Mouse (Mus musculus): Measurements from ENCODE around the gene Tmem54. TPM values are rescaled to one million over a fixed set of nuclear protein-coding genes. Genes with fewer than 3 reads are reported as not detected.

Tmem54 gene
- polyA plus RNA-seq, 1 experiment from 2014 or later, result not detected

DNA sequence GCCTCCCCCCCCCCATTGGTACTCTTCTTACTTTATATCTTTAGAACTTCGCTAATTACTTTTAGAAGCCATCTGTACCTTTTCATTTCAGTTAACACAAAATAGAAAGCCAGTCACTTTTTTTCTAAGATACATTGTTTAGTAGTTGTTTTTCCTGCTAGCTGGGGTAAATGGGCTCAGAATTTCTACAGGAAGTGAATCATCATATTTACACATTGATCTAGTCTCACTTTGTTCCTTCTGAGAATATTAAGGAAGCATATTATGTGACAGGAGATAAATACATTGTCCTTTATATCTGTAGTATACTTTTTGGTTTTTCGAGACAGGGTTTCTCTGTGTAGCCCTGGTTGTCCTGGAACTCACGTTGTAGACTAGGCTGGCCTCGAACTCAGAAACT lies 36.5 kb upstream of the Tmem54 start:
- no peak for ATAC-seq (ENCODE audit: low FRiP score)
- H3K27ac ChIP-seq (replicated peaks), result no peak overlapping the region
- no peak overlapping the region for H3K4me3 ChIP-seq (replicated peaks)
- no peaks in the 10 kb centered on the region for H3K9me3 ChIP-seq (replicated peaks)
- no peak overlapping the region for H3K9ac ChIP-seq (replicated peaks)
- H3K4me2 ChIP-seq, result no peak overlapping the region
- WGBS, result 96% methylated on average over 4 of the region's 4 CpGs
- H3K36me3 ChIP-seq, result peaks cover 7% of the 10 kb centered on the region
- H3K4me1 ChIP-seq, result 0 out of 2 replicates have a peak, but pooled peaks cover 4% of the 10 kb centered on the region
- no peaks in the 10 kb centered on the region for H3K27me3 ChIP-seq (replicated peaks)

DNA sequence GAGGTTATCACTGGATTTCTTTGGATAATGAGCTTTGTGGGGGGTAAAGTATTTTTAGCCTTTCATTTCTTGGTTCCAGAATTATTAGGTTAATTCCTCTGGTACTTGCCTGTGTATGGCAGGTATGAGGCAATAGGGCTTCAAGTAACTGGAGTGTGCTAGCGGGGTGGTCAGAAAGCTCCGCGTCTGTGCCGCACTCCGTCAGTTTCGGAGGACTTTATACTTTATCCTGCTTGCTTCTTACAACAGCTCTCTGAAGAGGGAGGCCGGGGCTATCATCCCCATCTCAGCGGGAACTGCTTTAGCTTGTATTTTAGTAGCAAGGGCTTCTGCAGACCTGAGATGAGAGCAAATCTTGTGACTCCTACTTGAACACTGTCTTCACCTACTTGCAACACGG lies 26.2 kb upstream of the Tmem54 start:
- Histone ChIP-seq H3K4me3 (replicated peaks) (no peak overlapping the region), H3K9me3 (replicated peaks) (no peaks in the 10 kb centered on the region)
- no peak for ATAC-seq (ENCODE audit: low FRiP score)

GRCm38 (mm10) chr4:129081041-129081440 lies 24.3 kb upstream of the Tmem54 start:
- 0 out of 2 replicates have a peak overlapping the region, but pooled peaks have one; percentile 24 for H3K27ac ChIP-seq (replicated peaks)
- H3K9ac ChIP-seq (replicated peaks), result no peak overlapping the region
- no peak overlapping the region for H3K4me3 ChIP-seq (replicated peaks)
- ATAC-seq (ENCODE audit: low FRiP score), result no peak
- no peaks in the 10 kb centered on the region for H3K27me3 ChIP-seq (replicated peaks)
- peaks cover 75% of the 10 kb centered on the region for H3K36me3 ChIP-seq
- no peak overlapping the region for H3K4me2 ChIP-seq
- peaks cover 10% of the 10 kb centered on the region for H3K4me1 ChIP-seq
- WGBS, result 88% methylated on average over 7 of the region's 7 CpGs
- H3K9me3 ChIP-seq (replicated peaks), result no peaks in the 10 kb centered on the region

More for the DNA sequence above, 26.2 kb upstream of the Tmem54 start:
- no peaks in the 10 kb centered on the region for H3K27me3 ChIP-seq (replicated peaks)
- peaks cover 10% of the 10 kb centered on the region for H3K4me1 ChIP-seq
- WGBS, result 98% methylated on average over 9 of the region's 9 CpGs
- H3K36me3 ChIP-seq, result peaks cover 79% of the 10 kb centered on the region
- H3K4me2 ChIP-seq, result no peak overlapping the region
- no peak overlapping the region for H3K9ac ChIP-seq (replicated peaks)
- H3K27ac ChIP-seq (replicated peaks), result no peak overlapping the region

DNA sequence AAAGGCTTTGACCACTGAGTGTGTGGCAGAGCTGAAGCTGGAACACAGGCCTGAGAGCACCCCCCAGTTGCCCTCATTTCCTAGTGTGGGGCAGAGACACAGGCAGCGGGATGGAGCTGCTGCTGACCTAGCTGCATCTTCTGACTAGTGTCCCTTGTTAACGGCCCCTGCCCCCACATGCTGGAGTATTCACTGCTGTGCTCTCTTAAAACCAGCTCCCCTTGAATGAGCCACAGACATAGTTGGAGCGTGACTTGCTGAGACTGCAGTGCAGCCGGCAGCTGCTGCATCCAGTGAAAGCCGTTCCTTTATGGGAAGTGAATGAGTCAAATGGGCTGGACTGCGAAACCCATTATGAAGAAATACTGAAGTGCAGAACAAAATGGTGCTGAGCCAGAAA lies 23.8 kb upstream of the Tmem54 start:
- peaks cover 10% of the 10 kb centered on the region for H3K4me1 ChIP-seq
- peak overlapping the region; percentile 24; the same call in 1 of the 2 replicates for H3K27ac ChIP-seq (replicated peaks)
- H3K27me3 ChIP-seq (replicated peaks), result no peaks in the 10 kb centered on the region
- 45% methylated on average over 6 of the region's 6 CpGs for WGBS
- H3K9ac ChIP-seq (replicated peaks), result no peak overlapping the region
- H3K4me3 ChIP-seq (replicated peaks), result no peak overlapping the region
- ATAC-seq (ENCODE audit: low FRiP score), result peak; percentile 47; the same call in 1 of the 2 replicates
- peaks cover 71% of the 10 kb centered on the region for H3K36me3 ChIP-seq
- H3K9me3 ChIP-seq (replicated peaks), result no peaks in the 10 kb centered on the region
- no peak overlapping the region for H3K4me2 ChIP-seq

GRCm38 (mm10) chr4:129081939-129082338 lies 23.4 kb upstream of the Tmem54 start:
- ATAC-seq (ENCODE audit: low FRiP score), result no peak; the same call in 1 of the 2 replicates
- Histone ChIP-seq H3K27ac (replicated peaks) (peak overlapping the region; percentile 62; the same call in 1 of the 2 replicates), H3K4me1 (peaks cover 10% of the 10 kb centered on the region), H3K4me2 (no peak overlapping the region), H3K9me3 (replicated peaks) (no peaks in the 10 kb centered on the region), H3K9ac (replicated peaks) (no peak overlapping the region), H3K36me3 (peaks cover 66% of the 10 kb centered on the region), H3K27me3 (replicated peaks) (no peaks in the 10 kb centered on the region), H3K4me3 (replicated peaks) (no peak overlapping the region)
- 81% methylated on average over 3 of the region's 3 CpGs for WGBS

DNA sequence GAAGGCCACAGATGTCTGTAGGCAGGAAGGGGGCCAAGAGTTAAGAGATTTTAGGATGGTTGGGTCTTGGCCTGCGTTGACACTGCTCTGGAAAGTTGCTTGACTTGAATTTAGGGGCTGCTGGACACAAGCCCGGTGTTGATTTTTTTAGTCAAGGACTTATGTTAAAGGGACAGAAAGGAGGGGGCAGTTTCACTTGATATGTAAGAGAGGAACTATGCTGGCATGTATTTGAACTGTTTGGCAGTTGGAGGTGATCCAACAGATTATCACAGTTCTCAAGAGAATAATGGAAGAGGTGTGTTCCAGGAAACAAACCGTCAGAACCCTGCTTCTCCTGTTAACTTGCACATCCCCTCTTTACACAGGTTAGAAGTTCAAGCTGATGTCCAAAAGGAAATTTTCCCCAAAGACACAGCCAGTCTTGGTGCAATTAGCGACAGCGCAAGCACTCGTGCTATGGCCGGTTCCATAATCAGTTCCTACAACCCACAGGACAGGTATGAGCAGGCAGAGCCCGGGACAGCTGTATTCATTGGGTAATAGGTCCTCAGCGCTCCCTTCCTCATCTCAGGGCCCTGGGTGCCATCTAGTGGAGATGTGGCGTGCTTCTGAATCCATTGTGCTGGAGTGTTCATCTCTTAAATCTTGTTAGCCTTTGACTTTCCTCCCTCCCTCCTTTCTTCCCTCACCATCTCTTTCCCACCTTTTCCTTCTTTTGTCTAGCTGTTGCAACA lies 22.8 kb upstream of the Tmem54 start:
- peaks cover 10% of the 10 kb centered on the region for H3K4me1 ChIP-seq
- no peaks in the 10 kb centered on the region for H3K27me3 ChIP-seq (replicated peaks)
- H3K4me2 ChIP-seq, result no peak overlapping the region
- peaks cover 61% of the 10 kb centered on the region for H3K36me3 ChIP-seq
- peak; percentile 77 for ATAC-seq (ENCODE audit: low FRiP score)
- H3K4me3 ChIP-seq (replicated peaks), result no peak overlapping the region
- H3K9me3 ChIP-seq (replicated peaks), result no peaks in the 10 kb centered on the region
- H3K9ac ChIP-seq (replicated peaks), result no peak overlapping the region
- no peak overlapping the region for H3K27ac ChIP-seq (replicated peaks)
- WGBS, result 43% methylated on average over 10 of the region's 10 CpGs

DNA sequence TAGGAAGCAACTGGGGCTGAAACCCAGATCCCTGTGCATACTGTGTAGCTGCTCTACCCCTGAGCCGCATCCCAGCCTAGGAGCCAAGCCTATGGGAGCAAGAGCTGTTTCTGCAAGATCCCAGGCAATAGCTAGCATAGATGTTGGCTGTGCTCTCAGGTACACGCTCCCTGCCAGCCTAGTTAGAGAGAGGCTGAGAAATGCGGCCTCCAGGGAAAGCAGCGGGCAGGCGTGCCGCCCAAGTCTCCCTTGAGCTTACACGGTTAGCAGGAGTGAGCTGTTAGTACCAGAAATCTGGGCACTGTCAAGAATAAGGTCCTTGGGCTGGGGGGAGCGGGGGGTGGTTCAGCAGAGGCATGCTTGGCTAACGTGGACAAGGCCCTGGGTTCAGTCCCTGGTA lies 20.5 kb upstream of the Tmem54 start:
- WGBS, result 86% methylated on average over 9 of the region's 9 CpGs
- H3K9ac ChIP-seq (replicated peaks), result no peak overlapping the region
- no peak for ATAC-seq (ENCODE audit: low FRiP score)
- no peak overlapping the region for H3K4me2 ChIP-seq
- no peak overlapping the region for H3K27ac ChIP-seq (replicated peaks)
- no peaks in the 10 kb centered on the region for H3K9me3 ChIP-seq (replicated peaks)
- H3K4me1 ChIP-seq, result peaks cover 10% of the 10 kb centered on the region
- H3K36me3 ChIP-seq, result peaks cover 39% of the 10 kb centered on the region
- H3K4me3 ChIP-seq (replicated peaks), result no peak overlapping the region
- no peaks in the 10 kb centered on the region; the same call in 1 of the 2 replicates for H3K27me3 ChIP-seq (replicated peaks)

- H3K4me3 ChIP-seq (replicated peaks), result no peak overlapping the region
- ATAC-seq (ENCODE audit: low FRiP score), result peak; percentile 73; the same call in 1 of the 2 replicates
- H3K36me3 ChIP-seq, result peaks cover 28% of the 10 kb centered on the region
- H3K4me1 ChIP-seq, result peaks cover 10% of the 10 kb centered on the region
- H3K27me3 ChIP-seq (replicated peaks), result no peaks in the 10 kb centered on the region; the same call in 1 of the 2 replicates
- no peak overlapping the region for H3K9ac ChIP-seq (replicated peaks)
- H3K9me3 ChIP-seq (replicated peaks), result no peaks in the 10 kb centered on the region
- WGBS, result 31% methylated on average over 8 of the region's 8 CpGs
- no peak overlapping the region for H3K4me2 ChIP-seq
- no peak overlapping the region for H3K27ac ChIP-seq (replicated peaks)
Measured at GRCm38 (mm10) chr4:129086078-129086477, 19.3 kb upstream of the Tmem54 start.

DNA sequence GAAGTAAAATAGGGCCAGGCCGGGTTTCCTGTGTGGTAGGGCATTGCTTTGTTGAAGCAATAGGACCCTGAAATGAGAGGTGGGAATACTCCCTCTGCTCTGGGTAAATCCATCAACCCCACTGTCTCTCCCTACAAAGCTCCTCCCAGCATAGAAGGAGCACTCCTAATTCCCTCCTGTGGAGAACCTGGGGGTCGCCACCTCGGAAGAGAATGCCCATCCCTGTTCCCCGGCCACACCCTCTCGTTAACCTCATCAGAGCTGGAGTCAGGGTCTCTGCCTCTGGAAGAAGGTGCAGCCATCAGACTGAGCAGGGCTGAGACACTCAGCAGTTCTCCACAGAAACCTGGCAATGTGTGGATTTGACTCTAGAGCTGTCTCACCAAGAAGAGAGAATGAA lies 17.5 kb upstream of the Tmem54 start:
- no peak for ATAC-seq (ENCODE audit: low FRiP score)
- no peak overlapping the region for H3K9ac ChIP-seq (replicated peaks)
- no peak overlapping the region for H3K27ac ChIP-seq (replicated peaks)
- 40% methylated on average over 5 of the region's 5 CpGs for WGBS
- no peaks in the 10 kb centered on the region for H3K4me1 ChIP-seq
- no peak overlapping the region for H3K4me3 ChIP-seq (replicated peaks)
- H3K9me3 ChIP-seq (replicated peaks), result no peaks in the 10 kb centered on the region
- H3K36me3 ChIP-seq, result peaks cover 18% of the 10 kb centered on the region
- no peak overlapping the region for H3K4me2 ChIP-seq
- H3K27me3 ChIP-seq (replicated peaks), result no peaks in the 10 kb centered on the region; the same call in 1 of the 2 replicates

DNA sequence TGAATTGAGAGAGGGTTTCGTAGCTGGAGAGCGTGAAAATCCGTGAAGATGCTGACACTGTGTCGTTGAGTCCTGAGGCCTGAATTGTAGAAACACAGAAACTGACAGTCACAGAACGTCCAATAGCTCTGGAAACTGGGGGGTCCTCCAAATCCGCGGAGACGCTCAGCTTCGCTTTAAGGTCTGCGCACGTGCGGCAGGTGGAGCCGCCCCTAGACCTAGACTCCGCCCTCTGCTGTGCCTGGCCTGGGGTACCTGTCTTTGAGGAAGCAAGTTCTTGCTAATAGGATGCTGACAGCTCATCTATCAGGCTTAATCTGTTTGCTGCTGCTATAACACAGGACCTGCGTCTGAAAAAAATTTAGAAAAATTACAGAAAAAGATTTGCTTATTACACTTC lies 10.1 kb upstream of the Tmem54 start:
- H3K27ac ChIP-seq (replicated peaks), result no peak overlapping the region
- no peaks in the 10 kb centered on the region for H3K9me3 ChIP-seq (replicated peaks)
- no peaks in the 10 kb centered on the region for H3K36me3 ChIP-seq
- H3K4me2 ChIP-seq, result no peak overlapping the region
- 37% methylated on average over 15 of the region's 15 CpGs for WGBS
- 0 out of 2 replicates have a peak, but pooled peaks cover 2% of the 10 kb centered on the region for H3K27me3 ChIP-seq (replicated peaks)
- ATAC-seq (ENCODE audit: low FRiP score), result no peak
- H3K9ac ChIP-seq (replicated peaks), result no peak overlapping the region
- H3K4me1 ChIP-seq, result no peaks in the 10 kb centered on the region
- H3K4me3 ChIP-seq (replicated peaks), result no peak overlapping the region

- Histone ChIP-seq H3K27me3 (replicated peaks) (0 out of 2 replicates have a peak, but pooled peaks cover 2% of the 10 kb centered on the region), H3K4me3 (replicated peaks) (no peak overlapping the region), H3K4me2 (no peak overlapping the region), H3K9ac (replicated peaks) (no peak overlapping the region), H3K27ac (replicated peaks) (no peak overlapping the region), H3K4me1 (no peaks in the 10 kb centered on the region), H3K36me3 (no peaks in the 10 kb centered on the region), H3K9me3 (replicated peaks) (no peaks in the 10 kb centered on the region)
- 82% methylated on average over 7 of the region's 7 CpGs for WGBS
- ATAC-seq (ENCODE audit: low FRiP score), result no peak
Measured at GRCm38 (mm10) chr4:129097006-129097405, 8.3 kb upstream of the Tmem54 start.

DNA sequence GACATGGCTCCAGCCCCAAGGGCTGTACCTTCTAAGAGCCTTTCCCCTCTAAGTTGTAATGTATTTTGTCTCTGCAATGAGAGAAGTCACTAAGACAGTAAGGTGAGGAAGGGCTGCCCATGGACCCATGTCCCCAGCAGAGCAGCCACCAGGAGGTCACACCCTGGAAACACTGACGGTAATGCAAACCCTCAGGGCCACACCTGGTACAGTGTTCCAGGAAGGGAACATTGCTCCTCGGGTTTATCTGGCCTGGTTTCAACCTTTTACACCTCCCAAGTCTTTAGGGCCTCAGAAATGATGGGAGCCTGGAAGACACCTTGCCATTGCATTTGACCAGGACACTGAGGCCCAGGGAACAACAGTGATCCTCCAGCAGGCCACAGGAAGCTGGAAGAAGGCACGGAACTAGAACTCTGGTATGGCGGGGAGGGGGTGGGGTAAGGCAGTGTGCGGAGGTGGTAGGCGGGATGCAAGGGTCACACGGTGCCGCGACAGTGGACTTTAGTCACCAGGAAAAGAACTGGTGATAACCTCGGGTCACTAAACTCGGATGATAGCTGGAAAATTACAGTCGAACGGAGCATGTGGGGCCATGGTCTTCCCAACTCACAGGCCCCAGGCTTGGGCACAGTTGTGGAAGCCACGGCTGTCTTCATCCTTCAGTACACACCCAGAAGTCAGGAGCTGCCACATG lies 3.1 kb upstream of the Tmem54 start:
- H3K27ac ChIP-seq (replicated peaks), result no peak overlapping the region
- H3K4me1 ChIP-seq, result peaks cover 5% of the 10 kb centered on the region
- H3K9ac ChIP-seq (replicated peaks), result no peak overlapping the region
- H3K27me3 ChIP-seq (replicated peaks), result peaks cover 40% of the 10 kb centered on the region
- no peak overlapping the region for H3K4me3 ChIP-seq (replicated peaks)
- H3K4me2 ChIP-seq, result no peak overlapping the region
- WGBS, result 89% methylated on average over 14 of the region's 14 CpGs
- H3K36me3 ChIP-seq, result no peaks in the 10 kb centered on the region
- no peaks in the 10 kb centered on the region for H3K9me3 ChIP-seq (replicated peaks)
- no peak for ATAC-seq (ENCODE audit: low FRiP score)
